Mouse (Mus musculus): ENCODE data around the gene Rgl1. TPM values are rescaled to one million over a fixed set of nuclear protein-coding genes. Genes with fewer than 3 reads are reported as not detected.
"Not testable (repeated sequence)": the region's sequence is repeated elsewhere in the genome, so short reads cannot be mapped to it uniquely, and the experiment has no call there.

The Rgl1 gene
- polyA plus RNA-seq, 1 experiment, result 11.9 TPM

DNA sequence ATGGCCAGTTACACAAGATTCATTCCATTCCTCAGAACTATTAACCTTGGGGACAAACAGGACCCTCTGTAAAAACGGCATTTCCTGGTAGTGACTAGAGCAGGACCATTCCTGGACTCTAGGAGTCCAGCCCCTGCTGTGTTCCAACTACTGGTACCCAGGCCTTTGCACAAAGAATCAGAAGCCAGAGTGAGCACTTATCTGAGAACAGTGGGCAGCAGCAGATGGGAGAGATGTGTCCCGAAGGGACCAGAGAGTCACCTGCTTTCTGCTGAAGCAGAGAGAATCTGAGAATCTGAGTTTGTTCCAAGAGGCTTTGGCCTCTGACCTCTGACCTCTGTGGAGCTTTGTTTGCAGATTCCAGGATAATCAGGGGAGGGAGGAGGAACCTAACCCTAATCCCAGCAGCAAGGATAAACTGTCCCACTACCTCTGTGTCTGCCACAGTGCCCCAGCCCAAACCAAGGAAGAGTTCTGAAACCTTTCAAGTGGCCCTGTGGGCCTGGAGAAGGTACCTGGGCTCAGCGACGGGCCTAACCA, 22.0 kb upstream of the Rgl1 start:
- no peak overlapping the region for H3K27ac ChIP-seq (ENCODE audit: insufficient read depth, low read depth, low read length)
- TF ChIP-seq CTCF (IDR thresholded peaks at IDR 0.05; ENCODE audit: low read depth, low read length) (no peak), POLR2A (IDR thresholded peaks at IDR 0.05; ENCODE audit: borderline replicate concordance, low read depth, low read length) (no peak)
- no peak overlapping the region for H3K4me3 ChIP-seq (ENCODE audit: insufficient read depth, low read length)
- peaks cover 20% of the 10 kb centered on the region for H3K4me1 ChIP-seq (ENCODE audit: control insufficient read depth, insufficient read depth, low read length)

DNA sequence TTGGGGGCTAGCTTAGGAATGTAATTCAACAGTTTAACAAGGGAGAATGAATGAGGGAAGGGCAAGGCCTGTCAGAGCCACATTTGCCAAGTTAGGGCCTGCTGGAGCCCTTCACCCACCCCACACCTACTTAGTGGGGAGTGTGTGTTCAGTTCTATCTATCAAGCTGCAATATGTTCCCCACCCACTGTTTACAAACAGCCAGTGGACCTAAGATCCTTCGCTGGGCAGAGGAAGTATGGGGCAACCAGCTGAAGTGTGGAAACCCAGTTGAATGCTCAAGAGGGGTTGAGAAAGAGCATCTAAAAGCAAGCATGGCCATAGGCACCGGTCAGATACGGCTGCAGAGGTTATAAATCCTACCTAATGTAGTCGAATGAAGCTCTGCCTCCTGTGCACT, 20.8 kb upstream of the Rgl1 start:
- TF ChIP-seq CTCF (IDR thresholded peaks at IDR 0.05; ENCODE audit: low read depth, low read length), result no peak
- no peak for TF ChIP-seq POLR2A (IDR thresholded peaks at IDR 0.05; ENCODE audit: borderline replicate concordance, low read depth, low read length)
- Histone ChIP-seq H3K4me1 (ENCODE audit: control insufficient read depth, insufficient read depth, low read length) (peaks cover 20% of the 10 kb centered on the region), H3K27ac (ENCODE audit: insufficient read depth, low read depth, low read length) (peak overlapping the region; percentile 17; the same call in 1 of the 2 replicates), H3K4me3 (ENCODE audit: insufficient read depth, low read length) (no peak overlapping the region)

DNA sequence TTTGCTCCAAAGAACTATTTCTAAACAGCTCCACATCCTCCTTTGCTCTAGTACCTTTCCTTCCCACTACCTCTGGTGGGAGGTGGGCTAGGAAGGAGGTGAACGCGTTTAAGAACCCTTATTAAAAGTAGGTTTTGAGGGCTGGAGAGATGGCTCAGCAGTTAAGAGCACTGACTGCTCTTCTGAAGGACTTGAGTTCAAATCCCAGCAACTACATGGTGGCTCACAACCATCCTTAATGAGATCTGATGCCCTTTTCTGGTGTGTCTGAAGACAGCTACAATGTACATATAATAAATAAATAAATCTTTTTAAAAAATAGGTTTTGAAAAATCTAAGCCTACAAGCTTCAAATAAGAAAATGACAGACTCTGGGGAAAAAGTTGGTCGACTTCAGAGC, 19.3 kb upstream of the Rgl1 start:
- not testable (repeated sequence) for H3K4me3 ChIP-seq (ENCODE audit: insufficient read depth, low read length); H3K27ac ChIP-seq (ENCODE audit: insufficient read depth, low read depth, low read length)
- peaks cover 20% of the 10 kb centered on the region for H3K4me1 ChIP-seq (ENCODE audit: control insufficient read depth, insufficient read depth, low read length)

DNA sequence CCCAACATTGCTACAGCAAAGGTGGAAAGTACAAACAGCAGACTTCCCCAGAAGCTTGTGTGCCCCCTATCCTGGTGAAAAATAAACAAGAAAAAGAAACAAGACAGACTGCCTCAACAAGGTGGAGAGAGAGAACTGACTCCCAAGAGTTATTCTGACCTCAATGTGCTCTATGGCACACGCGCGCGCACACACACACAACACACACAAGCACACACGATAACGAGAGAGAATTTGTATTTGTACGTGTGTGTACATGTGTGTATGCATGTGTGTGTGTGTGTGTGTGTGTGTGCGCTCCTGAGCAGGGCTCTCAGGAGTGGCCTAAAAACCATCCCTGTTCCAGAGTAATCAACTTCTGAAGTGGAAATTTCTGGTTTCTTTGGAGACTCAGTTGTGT, 18.5 kb upstream of the Rgl1 start:
- TF ChIP-seq POLR2A (IDR thresholded peaks at IDR 0.05; ENCODE audit: borderline replicate concordance, low read depth, low read length) (no peak), CTCF (IDR thresholded peaks at IDR 0.05; ENCODE audit: low read depth, low read length) (no peak)
- Histone ChIP-seq H3K4me3 (ENCODE audit: insufficient read depth, low read length) (no peak overlapping the region), H3K4me1 (ENCODE audit: control insufficient read depth, insufficient read depth, low read length) (peaks cover 20% of the 10 kb centered on the region), H3K27ac (ENCODE audit: insufficient read depth, low read depth, low read length) (no peak overlapping the region)

DNA sequence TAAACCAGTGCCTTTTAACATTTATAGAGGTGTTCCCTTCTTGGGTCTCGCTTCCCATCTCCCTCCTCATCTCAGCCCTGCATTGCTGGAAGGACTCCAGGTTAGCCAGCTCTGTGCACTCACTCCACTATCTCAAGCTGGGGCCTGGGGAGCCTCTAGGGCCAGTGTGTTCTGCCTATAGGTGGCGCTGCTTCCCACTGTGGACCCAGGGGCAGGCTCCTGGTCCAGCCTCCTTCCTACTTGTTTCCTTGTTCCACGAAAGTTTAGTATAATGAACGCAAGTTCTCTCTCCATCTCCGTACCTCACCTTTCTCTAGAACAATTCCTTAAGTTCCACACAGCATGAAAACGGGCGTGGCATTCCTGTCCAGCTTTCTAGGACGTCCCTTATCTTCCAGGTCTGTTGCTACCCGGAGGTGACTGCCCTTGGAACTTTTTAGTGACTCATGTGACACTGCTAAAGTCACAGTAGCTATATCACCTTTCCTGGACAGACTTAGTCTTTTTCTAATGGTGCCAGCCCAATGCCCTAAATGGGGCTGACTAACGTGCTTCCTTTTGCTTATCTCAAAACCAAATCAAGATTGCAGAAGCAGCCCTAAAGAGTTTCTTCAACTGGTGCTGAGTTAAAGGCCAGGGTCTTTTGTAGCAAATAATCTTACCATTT, 13.1 kb upstream of the Rgl1 start:
- no peak for TF ChIP-seq POLR2A (IDR thresholded peaks at IDR 0.05; ENCODE audit: borderline replicate concordance, low read depth, low read length)
- TF ChIP-seq CTCF (IDR thresholded peaks at IDR 0.05; ENCODE audit: low read depth, low read length), result peak; percentile 79
- Histone ChIP-seq H3K4me3 (ENCODE audit: insufficient read depth, low read length) (no peak overlapping the region), H3K4me1 (ENCODE audit: control insufficient read depth, insufficient read depth, low read length) (peaks cover 12% of the 10 kb centered on the region), H3K27ac (ENCODE audit: insufficient read depth, low read depth, low read length) (no peak overlapping the region)

DNA sequence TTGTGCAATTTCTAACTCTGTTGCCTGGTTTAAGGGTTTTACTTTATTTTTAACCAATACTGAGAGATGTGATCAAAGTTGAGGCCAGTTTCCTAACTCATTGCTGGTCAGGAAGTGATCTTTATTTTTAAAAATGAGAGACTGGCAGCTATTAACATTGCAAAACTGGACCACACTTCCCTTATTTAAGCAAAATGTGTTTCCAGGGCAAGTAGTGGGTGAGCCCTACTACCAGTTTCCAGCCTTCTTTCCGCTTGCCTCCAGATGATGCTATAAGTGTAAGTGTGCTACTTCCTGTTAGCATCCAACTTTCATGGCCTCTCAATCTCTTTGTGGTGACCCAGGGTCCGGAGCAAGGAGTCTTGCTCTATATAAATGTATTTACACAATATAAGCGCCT, 8.4 kb upstream of the Rgl1 start:
- Histone ChIP-seq H3K27ac (ENCODE audit: insufficient read depth, low read depth, low read length) (peak overlapping the region; percentile 40; the same call in 1 of the 2 replicates), H3K4me1 (ENCODE audit: control insufficient read depth, insufficient read depth, low read length) (peaks cover 41% of the 10 kb centered on the region)
- not testable (repeated sequence) for H3K4me3 ChIP-seq (ENCODE audit: insufficient read depth, low read length)

DNA sequence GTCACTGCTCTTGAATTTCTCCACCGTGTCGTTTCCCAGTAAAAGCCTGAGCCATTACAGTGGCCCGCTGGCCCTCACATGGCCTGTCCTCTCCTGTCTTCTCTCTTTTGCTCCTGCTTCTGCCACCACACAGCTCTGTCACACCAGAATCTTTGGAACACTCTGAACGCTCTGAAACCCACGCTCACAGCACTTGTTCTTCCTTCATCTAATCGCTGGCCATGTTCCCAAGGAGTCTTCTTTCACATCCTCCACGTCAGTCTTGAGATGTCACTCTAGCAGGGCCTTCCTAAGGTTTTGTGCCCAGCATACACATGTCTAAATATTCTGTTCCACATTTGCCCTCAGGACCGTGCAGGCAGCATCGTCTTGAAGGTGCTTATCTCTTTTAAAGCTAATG, 4.9 kb upstream of the Rgl1 start:
- Histone ChIP-seq H3K4me3 (ENCODE audit: insufficient read depth, low read length) (no peak overlapping the region), H3K4me1 (ENCODE audit: control insufficient read depth, insufficient read depth, low read length) (peaks cover 47% of the 10 kb centered on the region), H3K27ac (ENCODE audit: insufficient read depth, low read depth, low read length) (no peak overlapping the region)
- TF ChIP-seq POLR2A (IDR thresholded peaks at IDR 0.05; ENCODE audit: borderline replicate concordance, low read depth, low read length) (no peak), CTCF (IDR thresholded peaks at IDR 0.05; ENCODE audit: low read depth, low read length) (no peak)

DNA sequence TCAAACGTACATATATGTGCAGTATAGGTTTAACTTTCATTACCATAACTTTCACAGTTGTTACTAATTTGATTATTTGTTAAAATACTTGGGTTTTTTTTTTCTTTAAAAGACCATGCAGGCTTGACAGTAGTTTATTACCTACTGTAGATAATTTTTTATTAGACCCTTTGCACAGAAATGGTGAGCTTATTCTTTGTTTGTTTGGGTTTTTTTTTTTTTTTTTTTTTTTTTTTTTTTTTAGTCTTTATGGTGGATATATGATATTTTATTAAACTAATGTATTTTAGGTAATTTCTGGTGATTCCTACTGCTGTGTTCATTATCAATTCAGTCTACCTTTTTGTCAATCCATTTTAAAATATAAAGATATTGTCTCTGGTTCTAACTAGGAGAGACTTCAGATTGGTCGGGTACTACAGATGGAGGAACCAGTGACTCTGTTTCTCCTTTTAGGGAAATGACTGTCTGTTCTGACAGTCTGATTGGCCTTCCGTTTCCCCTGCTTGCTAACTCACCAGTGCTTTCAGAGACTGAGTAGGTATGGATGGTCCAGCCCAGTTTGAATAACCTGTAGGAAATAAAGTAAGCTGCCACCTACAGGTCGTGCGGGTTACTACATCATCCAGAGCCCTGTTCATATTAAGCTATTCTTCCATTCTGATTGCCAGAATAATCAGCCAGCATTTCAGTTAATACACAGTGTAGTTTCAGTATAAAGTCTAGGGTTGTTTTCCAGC, 1.8 kb upstream of the Rgl1 start:
- TF ChIP-seq CTCF (IDR thresholded peaks at IDR 0.05; ENCODE audit: low read depth, low read length) (no peak), POLR2A (IDR thresholded peaks at IDR 0.05; ENCODE audit: borderline replicate concordance, low read depth, low read length) (no peak)
- Histone ChIP-seq H3K27ac (ENCODE audit: insufficient read depth, low read depth, low read length) (no peak overlapping the region), H3K4me1 (ENCODE audit: control insufficient read depth, insufficient read depth, low read length) (peaks cover 23% of the 10 kb centered on the region), H3K4me3 (ENCODE audit: insufficient read depth, low read length) (no peak overlapping the region)

DNA sequence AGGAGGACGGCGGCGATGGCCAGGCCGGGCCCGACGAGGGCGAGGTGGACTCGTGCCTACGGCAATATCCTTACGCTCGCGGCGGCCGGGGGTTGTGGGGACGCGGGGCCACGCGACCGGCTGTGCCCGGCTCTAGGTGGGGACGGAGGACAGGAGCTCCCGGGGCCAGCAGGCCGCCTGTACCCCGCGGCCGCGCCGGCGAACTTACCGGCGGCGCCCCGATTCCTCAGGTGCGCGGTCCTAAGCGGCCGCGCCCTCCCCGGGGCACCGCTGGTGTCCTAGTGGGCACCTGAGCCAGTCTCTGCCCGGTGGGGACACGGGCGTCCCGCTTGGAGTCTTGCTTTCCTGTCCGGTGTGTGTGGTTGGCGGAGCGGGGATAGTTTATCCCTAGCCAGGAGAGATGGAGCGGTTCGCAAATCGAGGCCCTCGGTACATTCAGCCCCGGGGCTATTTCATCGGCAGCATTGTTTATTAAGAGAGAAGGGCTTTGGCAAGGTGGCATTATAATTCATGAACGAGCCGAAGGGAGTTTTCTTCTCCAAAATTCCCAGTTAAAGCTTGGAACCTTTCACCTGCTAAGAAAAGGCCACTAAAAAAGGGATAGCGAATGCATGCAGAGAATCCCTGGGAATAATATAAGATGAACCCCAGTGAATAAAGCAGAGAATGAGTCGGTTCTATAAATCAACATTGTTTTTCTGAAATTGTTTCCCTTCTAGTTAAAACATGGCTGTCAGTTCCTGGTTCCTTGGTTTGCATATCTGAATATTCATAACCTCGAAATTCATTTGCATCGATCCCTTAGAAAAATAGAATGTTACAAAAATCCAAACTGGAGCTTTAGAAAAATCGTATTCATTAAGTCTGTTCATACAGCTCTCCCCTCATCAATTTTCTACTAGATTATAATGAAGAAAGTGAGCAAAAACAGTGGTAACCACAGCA, 925 bp upstream of the Rgl1 start:
- TF ChIP-seq CTCF (IDR thresholded peaks at IDR 0.05; ENCODE audit: low read depth, low read length) (no peak), POLR2A (IDR thresholded peaks at IDR 0.05; ENCODE audit: borderline replicate concordance, low read depth, low read length) (no peak)
- peak overlapping the region; percentile 77 for H3K27ac ChIP-seq (ENCODE audit: insufficient read depth, low read depth, low read length)
- H3K4me1 ChIP-seq (ENCODE audit: control insufficient read depth, insufficient read depth, low read length), result peaks cover 19% of the 10 kb centered on the region
- peak overlapping the region; percentile 92 for H3K4me3 ChIP-seq (ENCODE audit: insufficient read depth, low read length)

All from bone marrow macrophage, adult 2 months (primary cell).